Mouse (Mus musculus): Measurements from ENCODE around the gene Aggf1. TPM values are rescaled to one million over a fixed set of nuclear protein-coding genes. Genes with fewer than 3 reads are reported as not detected.
A peak's percentile ranks its signal among the peaks of the same experiment; 100 is the strongest.

The Aggf1 gene
- polyA plus RNA-seq, 2 experiments = 24.4 to 32.9 TPM

DNA sequence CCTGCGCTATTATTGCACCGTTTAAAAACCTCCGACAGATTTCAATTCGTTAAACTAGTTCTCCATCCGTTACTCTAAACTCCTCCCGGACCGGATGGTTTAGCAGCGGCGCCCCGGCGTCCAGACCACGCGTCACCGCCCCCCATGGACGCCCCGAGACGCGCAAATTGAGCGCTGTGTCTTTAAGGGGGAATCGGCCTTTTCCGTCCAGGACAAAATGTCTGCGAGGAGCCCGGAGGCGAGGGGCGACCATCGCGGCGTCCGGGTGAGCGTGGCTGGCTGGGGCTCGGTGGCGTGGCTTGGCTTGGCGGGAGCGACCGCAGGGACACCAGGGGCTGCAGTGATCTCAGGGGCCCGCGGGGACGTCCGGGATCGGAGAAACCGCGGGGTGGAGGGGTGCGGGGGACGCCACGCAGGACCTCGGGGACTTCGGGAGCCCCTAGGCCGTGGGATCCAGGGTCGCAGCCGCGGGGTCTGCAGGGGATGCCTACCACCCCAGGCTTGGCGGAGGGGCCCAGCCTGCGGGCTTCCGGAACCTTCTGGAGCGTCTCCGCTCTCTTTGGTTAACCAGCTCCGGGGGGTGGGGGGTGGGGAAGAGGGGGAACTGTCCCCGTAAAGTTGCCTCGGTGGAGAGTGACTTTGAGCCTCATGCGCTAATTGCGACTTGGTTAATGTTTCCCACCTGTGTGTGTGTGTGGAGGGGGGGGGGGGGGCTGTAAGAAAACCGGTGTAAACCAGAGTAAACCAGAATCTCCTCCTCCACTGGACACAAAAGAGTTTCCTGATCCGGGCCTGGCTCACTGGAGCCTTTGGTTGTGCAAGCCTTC is 49.9 kb downstream of the Aggf1 start:
- H3K27ac ChIP-seq (replicated peaks; ENCODE audit: low read depth, low read length) = peak overlapping the region; percentile 100

DNA sequence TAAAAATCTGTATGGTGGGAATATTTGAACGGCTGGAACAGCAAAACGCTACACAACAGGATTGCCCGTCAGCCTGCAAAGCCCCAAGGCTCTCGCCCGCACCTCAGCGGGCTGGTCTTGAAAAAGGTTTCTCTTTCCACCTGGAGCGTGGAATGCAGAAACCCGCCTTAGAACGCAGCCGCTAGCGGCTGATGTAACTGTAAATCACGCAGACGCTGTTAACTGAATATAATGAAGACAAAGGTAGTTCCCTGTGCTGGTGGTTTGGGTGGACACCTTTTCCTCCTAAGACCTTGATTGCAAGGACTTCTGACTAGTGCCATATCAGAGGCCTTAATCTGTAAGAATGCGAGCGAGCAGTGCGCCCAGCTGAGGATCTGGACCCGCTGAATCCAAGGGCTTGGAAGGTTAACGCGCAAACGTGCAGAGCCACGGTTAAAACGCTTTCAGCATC is 50.5 kb downstream of the Aggf1 start:
- Histone ChIP-seq H3K4me2 (replicated peaks; ENCODE audit: low read depth, low read length, severe bottlenecking) (peak overlapping the region; percentile 78), H3K4me3 (replicated peaks; ENCODE audit: low read length) (peak overlapping the region; percentile 96), H3K36me3 (ENCODE audit: control insufficient read depth, insufficient read depth, low read length) (0 out of 2 replicates have a peak, but pooled peaks cover 9% of the 10 kb centered on the region), H3K9ac (ENCODE audit: low read depth, low read length, severe bottlenecking) (peak overlapping the region; percentile 100), H3K4me1 (ENCODE audit: control insufficient read depth, insufficient read depth, low read length) (peaks cover 25% of the 10 kb centered on the region), H3K27ac (replicated peaks; ENCODE audit: low read depth, low read length) (peak overlapping the region; percentile 100), H3K27me3 (ENCODE audit: control insufficient read depth, insufficient read depth, low read length) (no peaks in the 10 kb centered on the region), H3K9me3 (ENCODE audit: control insufficient read depth, low read length) (no peaks in the 10 kb centered on the region)
- WGBS = under 1% methylated on average over 22 of the region's 22 CpGs
- DNase-seq (ENCODE audit: low spot score) (no peak), ATAC-seq (ENCODE audit: low FRiP score, low read depth) (peak; percentile 1; the same call in 1 of the 2 replicates)
- no peak for TF ChIP-seq POLR2A (IDR thresholded peaks at IDR 0.05; ENCODE audit: borderline replicate concordance, extremely low read depth, insufficient read depth, insufficient read length)

More for the DNA sequence above, 49.9 kb downstream of the Aggf1 start:
- Histone ChIP-seq H3K27me3 (ENCODE audit: control insufficient read depth, insufficient read depth, low read length) (no peaks in the 10 kb centered on the region), H3K9me3 (ENCODE audit: control insufficient read depth, low read length) (no peaks in the 10 kb centered on the region), H3K4me3 (replicated peaks; ENCODE audit: low read length) (peak overlapping the region; percentile 96), H3K36me3 (ENCODE audit: control insufficient read depth, insufficient read depth, low read length) (0 out of 2 replicates have a peak, but pooled peaks cover 9% of the 10 kb centered on the region), H3K4me1 (ENCODE audit: control insufficient read depth, insufficient read depth, low read length) (peaks cover 25% of the 10 kb centered on the region), H3K9ac (ENCODE audit: low read depth, low read length, severe bottlenecking) (peak overlapping the region; percentile 100), H3K4me2 (replicated peaks; ENCODE audit: low read depth, low read length, severe bottlenecking) (peak overlapping the region; percentile 78)
- under 1% methylated on average over 63 of the region's 63 CpGs for WGBS
- TF ChIP-seq POLR2A (IDR thresholded peaks at IDR 0.05; ENCODE audit: borderline replicate concordance, extremely low read depth, insufficient read depth, insufficient read length) = 0 out of 2 replicates have a peak, but pooled peaks have one; percentile 34
- ATAC-seq (ENCODE audit: low FRiP score, low read depth) (peak; percentile 81), DNase-seq (ENCODE audit: low spot score) (peak; percentile 84)

GRCm38 (mm10) chr13:95323950-95324625 is 51.1 kb downstream of the Aggf1 start:
- ATAC-seq (ENCODE audit: low FRiP score, low read depth) (peak; percentile 28; the same call in 1 of the 2 replicates), DNase-seq (ENCODE audit: low spot score) (peak; percentile 68)
- Histone ChIP-seq H3K9me3 (ENCODE audit: control insufficient read depth, low read length) (no peaks in the 10 kb centered on the region), H3K4me1 (ENCODE audit: control insufficient read depth, insufficient read depth, low read length) (peaks cover 25% of the 10 kb centered on the region), H3K27me3 (ENCODE audit: control insufficient read depth, insufficient read depth, low read length) (no peaks in the 10 kb centered on the region), H3K4me3 (replicated peaks; ENCODE audit: low read length) (peak overlapping the region; percentile 96), H3K27ac (replicated peaks; ENCODE audit: low read depth, low read length) (peak overlapping the region; percentile 100), H3K9ac (ENCODE audit: low read depth, low read length, severe bottlenecking) (peak overlapping the region; percentile 100), H3K4me2 (replicated peaks; ENCODE audit: low read depth, low read length, severe bottlenecking) (peak overlapping the region; percentile 78), H3K36me3 (ENCODE audit: control insufficient read depth, insufficient read depth, low read length) (0 out of 2 replicates have a peak, but pooled peaks cover 8% of the 10 kb centered on the region)
- TF ChIP-seq POLR2A (IDR thresholded peaks at IDR 0.05; ENCODE audit: borderline replicate concordance, extremely low read depth, insufficient read depth, insufficient read length) = no peak
- WGBS = 23% methylated on average over 15 of the region's 15 CpGs

DNA sequence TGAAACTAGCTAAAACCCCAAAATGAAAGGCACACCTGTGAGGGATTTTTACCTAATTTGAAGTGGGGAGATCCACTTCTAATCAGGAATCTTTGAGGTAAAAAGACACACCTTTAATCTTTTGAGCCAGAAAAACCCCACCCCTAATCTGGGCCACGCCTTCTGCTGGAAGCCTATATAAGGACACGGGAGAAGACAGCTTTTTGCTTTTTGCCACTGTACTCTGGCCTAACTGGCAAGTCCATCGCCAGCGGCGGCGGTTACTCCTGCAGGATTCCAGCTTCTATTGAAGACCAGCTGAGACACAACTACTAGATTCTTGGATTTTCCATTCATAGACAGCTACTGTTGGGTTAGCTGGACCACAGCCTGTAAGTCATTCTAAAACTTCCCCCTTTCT is 51.8 kb downstream of the Aggf1 start, which contains the start of gene Zbed3:
TSS of gene Zbed3 (plus strand) at position 213 of the 400 bp plus-strand sequence.
- Histone ChIP-seq H3K27me3 (ENCODE audit: control insufficient read depth, insufficient read depth, low read length) (no peaks in the 10 kb centered on the region), H3K9ac (ENCODE audit: low read depth, low read length, severe bottlenecking) (peak within 1 kb of the TSS; percentile 100), H3K36me3 (ENCODE audit: control insufficient read depth, insufficient read depth, low read length) (0 out of 2 replicates have a peak, but pooled peaks cover 1% of the 10 kb centered on the region), H3K9me3 (ENCODE audit: control insufficient read depth, low read length) (no peaks in the 10 kb centered on the region), H3K4me1 (ENCODE audit: control insufficient read depth, insufficient read depth, low read length) (peaks cover 20% of the 10 kb centered on the region), H3K27ac (replicated peaks; ENCODE audit: low read depth, low read length) (peak within 1 kb of the TSS; percentile 100), H3K4me3 (replicated peaks; ENCODE audit: low read length) (peak within 1 kb of the TSS; percentile 96), H3K4me2 (replicated peaks; ENCODE audit: low read depth, low read length, severe bottlenecking) (peak within 1 kb of the TSS; percentile 78)
- WGBS = 92% methylated on average over 6 of the region's 6 CpGs
- ATAC-seq (ENCODE audit: low FRiP score, low read depth) (no peak), DNase-seq (ENCODE audit: low spot score) (no peak)
- TF ChIP-seq POLR2A (IDR thresholded peaks at IDR 0.05; ENCODE audit: borderline replicate concordance, extremely low read depth, insufficient read depth, insufficient read length) = no peak

DNA sequence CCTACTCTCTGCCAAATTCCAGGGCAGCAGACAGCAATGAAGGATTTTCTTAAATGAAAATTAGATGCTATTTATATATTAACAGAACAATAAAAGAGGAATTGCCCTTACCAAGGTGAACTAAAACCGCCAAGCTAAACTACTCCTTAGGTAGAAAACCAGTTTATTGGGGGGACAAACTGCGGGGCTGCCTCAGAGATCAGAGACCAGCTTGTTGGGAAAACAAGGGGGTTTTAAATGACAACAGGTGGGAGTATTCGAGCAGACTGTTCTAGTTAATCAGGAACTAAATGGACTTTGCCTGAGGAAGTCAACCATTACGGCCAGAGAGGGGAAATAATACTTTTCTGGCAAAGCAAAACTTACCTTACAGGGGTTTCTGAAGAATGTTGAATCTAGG is 54.7 kb downstream of the Aggf1 start:
- ATAC-seq (ENCODE audit: low FRiP score, low read depth) (no peak), DNase-seq (ENCODE audit: low spot score) (no peak)
- 13% methylated on average over 4 of the region's 4 CpGs for WGBS
- TF ChIP-seq POLR2A (IDR thresholded peaks at IDR 0.05; ENCODE audit: borderline replicate concordance, extremely low read depth, insufficient read depth, insufficient read length) = no peak
- no peak overlapping the region for H3K4me2 ChIP-seq (replicated peaks; ENCODE audit: low read depth, low read length, severe bottlenecking)
- H3K9me3 ChIP-seq (ENCODE audit: control insufficient read depth, low read length) = no peaks in the 10 kb centered on the region
- H3K9ac ChIP-seq (ENCODE audit: low read depth, low read length, severe bottlenecking) = no peak overlapping the region
- H3K4me1 ChIP-seq (ENCODE audit: control insufficient read depth, insufficient read depth, low read length) = no peaks in the 10 kb centered on the region
- H3K27me3 ChIP-seq (ENCODE audit: control insufficient read depth, insufficient read depth, low read length) = no peaks in the 10 kb centered on the region
- no peak overlapping the region for H3K4me3 ChIP-seq (replicated peaks; ENCODE audit: low read length)
- H3K27ac ChIP-seq (replicated peaks; ENCODE audit: low read depth, low read length) = no peak overlapping the region
- no peaks in the 10 kb centered on the region for H3K36me3 ChIP-seq (ENCODE audit: control insufficient read depth, insufficient read depth, low read length)
